Mouse (Mus musculus) hematopoietic stem cell, adult 5-6 weeks (primary cell): Measurements from ENCODE around the gene 9030624G23Rik. TPM values are rescaled to one million over a fixed set of nuclear protein-coding genes. Genes with fewer than 3 reads are reported as not detected.
"Not testable (repeated sequence)": the region's sequence is repeated elsewhere in the genome, so short reads cannot be mapped to it uniquely, and the experiment has no call there.

ENCODE experiments used
- ATAC-seq, 2 experiments: fragments of 125-278 bp in 1 of 2; replicated peaks in 1 of 2; 2 replicates each; pipeline ENCODE4 v1.8.0; 2016 to 2017; ENCODE audit warnings: inconsistent platforms in 2 of 2, mild to moderate bottlenecking in 2 of 2, moderate number of reproducible peaks in 2 of 2, low read depth in 1 of 2, moderate TSS enrichment in 1 of 2; ENCODE audit not compliant: low FRiP score in 2 of 2, poor library complexity in 2 of 2, severe bottlenecking in 2 of 2, insufficient read depth in 1 of 2, low TSS enrichment in 1 of 2
- total RNA-seq: library from RNA; stranded (forward); fragments of 172-1452, 232-1000 nt; gene quantifications from 2 replicates; pipeline ENCODE4 v1.2.3, GENCODE M21; 2017

9030624G23Rik gene
- not detected in 2 replicates for total RNA-seq

DNA sequence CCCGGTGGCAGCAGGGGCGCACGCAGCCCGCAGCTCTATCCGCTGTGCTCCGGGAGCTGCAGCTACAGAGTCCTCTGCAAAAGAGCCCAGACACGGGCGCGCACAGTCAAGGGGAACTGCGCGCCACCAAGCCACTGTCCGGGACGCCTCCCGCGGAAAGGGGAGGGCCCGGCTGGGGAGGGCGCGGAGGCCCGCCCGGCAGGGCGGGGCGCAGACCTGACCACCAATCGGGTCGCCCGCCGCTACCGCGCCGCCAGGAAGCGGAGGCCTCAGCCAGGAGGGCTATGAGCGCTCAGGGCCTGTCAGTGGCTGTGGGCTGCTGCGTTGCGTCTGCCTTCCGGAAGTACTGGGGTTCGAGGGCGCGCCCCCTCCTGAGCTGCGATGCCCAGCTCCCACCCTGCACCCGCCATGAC, at the start of gene 9030624G23Rik:
Gene 9030624G23Rik (minus strand): TSS at position 139 of the 413 bp plus-strand sequence.
- ATAC-seq = not testable (repeated sequence)

DNA sequence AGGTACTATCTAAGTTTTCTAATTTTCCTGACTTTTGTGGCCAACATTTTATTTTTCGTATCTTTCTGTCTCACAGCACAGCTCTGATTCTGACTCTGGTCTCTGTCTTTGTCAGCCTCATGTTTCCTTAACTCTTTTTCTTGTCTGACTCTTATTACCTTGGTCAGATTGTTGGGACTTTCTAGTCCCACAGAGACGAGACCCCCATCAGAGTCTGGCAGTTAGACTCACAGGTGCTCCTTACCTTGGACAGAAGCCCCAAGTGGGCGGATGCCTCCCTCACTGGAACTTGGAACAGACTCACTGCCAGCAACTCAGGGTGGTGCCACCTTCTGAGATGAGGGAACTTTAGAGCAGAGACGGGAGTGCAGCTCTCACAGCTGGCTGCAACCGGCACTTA, 13.9 kb downstream of the 9030624G23Rik start:
- ATAC-seq = not testable (repeated sequence)
